Mouse (Mus musculus): ENCODE results near the gene Slpi. TPM values are rescaled to one million over a fixed set of nuclear protein-coding genes. Genes with fewer than 3 reads are reported as not detected.

Gene Slpi
- polyA plus RNA-seq, 1 experiment from 2014 or later = not detected

DNA sequence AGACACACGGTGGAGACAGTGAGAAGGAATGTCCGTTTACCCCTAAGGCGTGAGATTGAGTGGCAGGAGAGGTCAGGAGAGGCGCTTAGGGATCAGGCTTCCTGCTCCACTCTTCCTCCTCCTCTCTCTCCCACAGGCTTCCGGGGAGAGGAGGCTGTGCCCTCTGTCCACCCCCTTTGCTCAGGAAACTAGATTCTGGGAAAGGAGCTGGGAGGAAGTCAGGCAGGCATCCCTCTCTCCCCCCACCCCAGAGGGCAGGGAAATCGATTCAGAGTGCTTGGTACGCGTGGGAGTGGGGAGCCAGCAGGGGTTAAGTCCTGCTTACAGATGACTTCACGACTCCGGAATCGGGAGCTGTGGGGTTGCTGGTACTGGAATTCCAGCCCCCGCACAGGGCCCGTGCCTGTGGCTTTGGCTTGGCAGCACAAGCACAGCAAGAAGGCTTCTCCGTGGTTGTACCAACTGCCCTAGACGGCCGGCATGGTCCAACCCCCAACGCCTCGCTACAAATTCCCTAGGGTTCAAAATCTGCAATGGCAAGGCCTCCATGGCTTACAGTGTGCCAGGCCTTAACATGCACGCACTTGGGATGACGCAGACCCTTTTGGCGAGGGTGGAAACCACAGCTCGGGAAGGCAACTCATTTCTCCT lies 43.8 kb upstream of the Slpi start:
- no peaks in the 10 kb centered on the region for H3K4me1 ChIP-seq (ENCODE audit: control insufficient read depth, insufficient read depth, low read length)
- WGBS = 46% methylated on average over 22 of the region's 22 CpGs
- H3K4me2 ChIP-seq (ENCODE audit: low read depth, low read length) = no peak overlapping the region
- H3K9ac ChIP-seq (replicated peaks; ENCODE audit: low read depth, low read length) = no peak overlapping the region
- no peaks in the 10 kb centered on the region for H3K27me3 ChIP-seq (ENCODE audit: control insufficient read depth, insufficient read depth, low read length)
- H3K4me3 ChIP-seq (ENCODE audit: low read depth, low read length) = no peak overlapping the region
- no peak for ATAC-seq (ENCODE audit: low read depth)
- H3K9me3 ChIP-seq (ENCODE audit: control insufficient read depth, low read length) = no peaks in the 10 kb centered on the region
- H3K36me3 ChIP-seq (ENCODE audit: control insufficient read depth, insufficient read depth, low read length) = no peaks in the 10 kb centered on the region
- H3K27ac ChIP-seq (ENCODE audit: low read depth, low read length) = no peak overlapping the region

DNA sequence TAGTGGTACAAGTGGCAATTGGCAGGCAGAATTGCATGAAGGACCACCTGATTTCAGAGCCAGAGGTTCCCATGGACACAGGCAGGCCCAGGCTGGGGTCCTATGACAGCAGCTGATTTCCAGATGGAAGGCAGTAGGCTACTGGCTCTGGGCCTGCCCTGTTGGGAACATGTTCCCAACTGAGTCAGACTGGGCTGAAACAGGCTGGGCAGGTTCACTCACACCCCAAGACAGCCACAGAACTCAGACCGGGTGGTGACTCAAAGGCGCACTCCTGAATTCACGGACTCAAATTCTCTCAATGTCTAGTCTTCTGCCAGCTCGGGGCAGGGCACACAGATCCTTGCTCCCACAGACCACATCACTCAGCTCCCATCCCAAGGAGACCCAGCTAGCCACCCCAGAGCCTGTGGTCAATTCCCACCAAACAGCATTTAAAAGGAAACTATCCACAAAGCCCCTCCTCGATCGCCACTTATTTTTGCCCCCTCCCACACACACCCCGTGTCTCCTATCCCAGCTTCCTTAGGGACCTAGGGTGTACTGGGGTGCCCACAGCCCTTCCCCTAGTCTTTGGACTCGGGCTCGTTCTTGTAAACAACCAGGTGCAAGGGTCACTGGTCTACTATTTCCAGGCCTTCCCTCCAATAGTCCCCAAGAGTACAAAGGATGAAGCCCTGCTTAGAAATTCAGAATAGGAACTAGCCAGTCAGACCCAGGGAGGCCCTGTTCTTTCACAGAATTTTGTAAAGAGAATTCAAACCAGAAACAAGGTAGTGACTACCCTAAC lies 43.0 kb upstream of the Slpi start:
- 67% methylated on average over 9 of the region's 9 CpGs for WGBS

DNA sequence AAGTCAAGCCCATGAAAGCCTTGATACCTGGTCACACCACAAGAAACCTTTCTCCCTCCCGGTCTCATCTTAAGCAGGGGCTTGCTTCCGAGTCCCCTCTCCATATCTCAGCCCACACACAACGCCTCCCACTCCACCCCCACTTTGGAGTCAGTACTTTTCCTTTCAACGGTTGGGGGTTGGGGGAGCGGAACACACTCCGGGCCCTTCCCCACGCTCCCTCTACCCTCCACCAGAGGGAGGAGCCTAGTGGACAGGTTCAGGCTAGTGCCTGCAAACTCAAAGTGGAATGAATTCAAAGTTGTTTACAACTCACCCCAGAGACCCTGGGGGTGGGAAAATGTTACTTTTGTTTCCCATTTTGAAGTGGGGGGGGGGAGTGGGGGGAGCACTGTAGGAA lies 41.8 kb upstream of the Slpi start:
- Histone ChIP-seq H3K27ac (ENCODE audit: low read depth, low read length) (no peak overlapping the region), H3K4me2 (ENCODE audit: low read depth, low read length) (no peak overlapping the region), H3K9ac (replicated peaks; ENCODE audit: low read depth, low read length) (no peak overlapping the region), H3K27me3 (ENCODE audit: control insufficient read depth, insufficient read depth, low read length) (no peaks in the 10 kb centered on the region), H3K4me3 (ENCODE audit: low read depth, low read length) (no peak overlapping the region), H3K4me1 (ENCODE audit: control insufficient read depth, insufficient read depth, low read length) (no peaks in the 10 kb centered on the region), H3K36me3 (ENCODE audit: control insufficient read depth, insufficient read depth, low read length) (no peaks in the 10 kb centered on the region), H3K9me3 (ENCODE audit: control insufficient read depth, low read length) (no peaks in the 10 kb centered on the region)
- ATAC-seq (ENCODE audit: low read depth) = no peak
- 21% methylated on average over 7 of the region's 7 CpGs for WGBS

More for the DNA sequence above, 43.0 kb upstream of the Slpi start:
- Histone ChIP-seq H3K4me2 (ENCODE audit: low read depth, low read length) (no peak overlapping the region), H3K9ac (replicated peaks; ENCODE audit: low read depth, low read length) (no peak overlapping the region), H3K36me3 (ENCODE audit: control insufficient read depth, insufficient read depth, low read length) (no peaks in the 10 kb centered on the region), H3K9me3 (ENCODE audit: control insufficient read depth, low read length) (no peaks in the 10 kb centered on the region), H3K4me1 (ENCODE audit: control insufficient read depth, insufficient read depth, low read length) (no peaks in the 10 kb centered on the region), H3K4me3 (ENCODE audit: low read depth, low read length) (no peak overlapping the region), H3K27ac (ENCODE audit: low read depth, low read length) (no peak overlapping the region), H3K27me3 (ENCODE audit: control insufficient read depth, insufficient read depth, low read length) (no peaks in the 10 kb centered on the region)
- ATAC-seq (ENCODE audit: low read depth) = no peak

DNA sequence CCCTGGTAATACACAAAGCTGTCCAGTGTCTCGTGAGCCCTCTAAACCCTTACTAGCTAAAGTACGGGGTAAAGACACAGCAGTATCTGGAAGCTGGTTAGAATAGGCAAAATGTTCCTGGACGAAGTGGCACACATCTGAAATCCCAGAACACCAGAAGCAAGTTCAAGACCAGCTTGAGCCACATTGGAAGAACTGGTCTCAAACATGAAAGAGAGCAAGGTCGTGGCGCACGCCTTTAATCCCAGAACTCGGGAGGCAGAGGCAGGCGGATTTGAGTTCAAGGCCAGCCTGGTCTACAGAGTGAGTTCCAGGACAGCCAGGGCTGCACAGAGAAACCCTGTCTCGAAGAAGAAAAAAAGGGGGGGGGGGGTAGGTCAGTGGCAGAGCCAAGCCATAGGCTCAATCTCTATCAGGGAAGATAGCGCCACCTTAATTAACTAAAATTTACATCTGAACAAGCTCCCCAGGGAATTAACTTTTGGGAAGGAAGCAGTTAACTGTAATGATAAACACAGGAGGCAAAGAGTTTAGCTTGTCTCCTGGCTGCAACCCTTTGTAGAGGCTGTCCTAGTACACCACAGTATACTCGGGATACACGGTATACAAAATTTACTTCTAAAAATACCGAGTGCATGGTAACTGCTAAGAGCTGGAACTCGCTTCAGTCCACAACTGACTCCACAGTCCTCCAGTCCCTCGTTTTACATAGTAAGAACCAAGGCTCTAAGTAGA lies 41.2 kb upstream of the Slpi start:
- whole genome bisulfite sequencing = 37% methylated on average over 15 of the region's 15 CpGs
- Histone ChIP-seq H3K27ac (ENCODE audit: low read depth, low read length) (no peak overlapping the region), H3K9ac (replicated peaks; ENCODE audit: low read depth, low read length) (no peak overlapping the region), H3K27me3 (ENCODE audit: control insufficient read depth, insufficient read depth, low read length) (no peaks in the 10 kb centered on the region), H3K4me2 (ENCODE audit: low read depth, low read length) (no peak overlapping the region), H3K4me3 (ENCODE audit: low read depth, low read length) (no peak overlapping the region), H3K9me3 (ENCODE audit: control insufficient read depth, low read length) (no peaks in the 10 kb centered on the region), H3K36me3 (ENCODE audit: control insufficient read depth, insufficient read depth, low read length) (no peaks in the 10 kb centered on the region), H3K4me1 (ENCODE audit: control insufficient read depth, insufficient read depth, low read length) (no peaks in the 10 kb centered on the region)
- ATAC-seq (ENCODE audit: low read depth) = no peak

DNA sequence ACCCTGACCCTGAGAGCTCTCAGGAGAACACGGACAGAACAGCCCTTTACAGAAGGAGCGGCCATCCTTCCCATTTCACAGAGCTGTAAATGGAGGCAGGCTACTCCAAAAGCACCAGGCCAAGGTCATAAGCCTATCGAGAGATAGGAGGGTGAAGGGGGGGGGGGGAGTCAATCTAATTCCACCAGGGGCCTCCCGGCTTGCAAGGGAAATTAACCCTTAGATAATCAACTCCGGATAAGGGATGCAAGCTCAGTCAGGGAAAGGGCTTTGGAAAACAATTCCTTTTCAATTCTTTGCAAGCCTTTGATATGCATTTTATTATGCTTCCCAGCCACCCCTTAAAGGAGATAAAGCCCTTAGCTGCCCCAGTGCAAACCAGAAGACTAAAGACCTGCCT lies 39.6 kb upstream of the Slpi start:
- H3K27ac ChIP-seq (ENCODE audit: low read depth, low read length) = no peak overlapping the region

DNA sequence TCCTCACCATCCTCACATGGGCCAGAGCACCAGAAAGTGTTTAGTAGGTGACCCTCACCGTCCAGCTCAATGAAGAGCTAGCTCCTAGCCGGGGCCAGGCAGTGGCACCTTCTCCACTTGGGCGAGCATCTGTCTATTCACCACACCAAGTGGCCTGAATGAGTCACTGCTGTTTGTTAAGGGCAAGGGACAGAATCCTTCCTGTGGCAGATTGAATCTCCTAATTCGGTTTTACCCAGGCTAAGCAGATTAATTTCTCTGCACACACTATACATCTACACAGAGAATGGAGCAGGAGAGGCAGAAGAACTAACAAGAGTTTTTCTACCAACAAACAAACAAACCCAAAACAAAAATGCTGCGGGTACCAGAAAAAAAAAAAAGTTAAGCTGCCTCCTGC lies 38.1 kb upstream of the Slpi start:
- Histone ChIP-seq H3K9ac (replicated peaks; ENCODE audit: low read depth, low read length) (no peak overlapping the region), H3K36me3 (ENCODE audit: control insufficient read depth, insufficient read depth, low read length) (no peaks in the 10 kb centered on the region), H3K4me3 (ENCODE audit: low read depth, low read length) (no peak overlapping the region), H3K4me2 (ENCODE audit: low read depth, low read length) (no peak overlapping the region), H3K27me3 (ENCODE audit: control insufficient read depth, insufficient read depth, low read length) (no peaks in the 10 kb centered on the region), H3K27ac (ENCODE audit: low read depth, low read length) (no peak overlapping the region), H3K4me1 (ENCODE audit: control insufficient read depth, insufficient read depth, low read length) (no peaks in the 10 kb centered on the region), H3K9me3 (ENCODE audit: control insufficient read depth, low read length) (no peaks in the 10 kb centered on the region)
- WGBS = 88% methylated on average over 5 of the region's 5 CpGs
- no peak for ATAC-seq (ENCODE audit: low read depth)

More for the DNA sequence above, 39.6 kb upstream of the Slpi start:
- 24% methylated on average over 5 of the region's 5 CpGs for WGBS
- no peaks in the 10 kb centered on the region for H3K9me3 ChIP-seq (ENCODE audit: control insufficient read depth, low read length)
- no peak overlapping the region for H3K9ac ChIP-seq (replicated peaks; ENCODE audit: low read depth, low read length)
- H3K36me3 ChIP-seq (ENCODE audit: control insufficient read depth, insufficient read depth, low read length) = no peaks in the 10 kb centered on the region
- H3K4me1 ChIP-seq (ENCODE audit: control insufficient read depth, insufficient read depth, low read length) = no peaks in the 10 kb centered on the region
- no peaks in the 10 kb centered on the region for H3K27me3 ChIP-seq (ENCODE audit: control insufficient read depth, insufficient read depth, low read length)
- H3K4me3 ChIP-seq (ENCODE audit: low read depth, low read length) = no peak overlapping the region
- ATAC-seq (ENCODE audit: low read depth) = no peak
- H3K4me2 ChIP-seq (ENCODE audit: low read depth, low read length) = no peak overlapping the region

DNA sequence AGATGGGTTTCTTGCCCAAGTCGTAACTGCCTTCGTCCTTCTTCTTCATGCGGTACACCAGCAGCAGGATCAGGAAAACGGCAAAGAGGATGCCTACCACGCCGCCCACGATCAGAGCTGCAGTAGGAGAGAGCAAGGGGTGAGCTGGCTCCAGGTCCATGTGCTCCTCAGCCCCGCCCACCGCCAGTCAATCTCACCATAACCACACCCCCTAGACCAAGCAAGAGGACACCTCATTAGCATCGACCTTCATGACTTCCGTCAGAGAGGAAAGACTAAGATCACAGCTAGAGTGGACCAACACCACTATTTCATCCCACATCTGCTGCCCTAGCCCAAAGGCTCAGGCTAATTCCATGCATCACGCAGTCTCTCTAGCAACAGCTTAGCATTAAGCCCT lies 37.2 kb upstream of the Slpi start:
- Histone ChIP-seq H3K36me3 (ENCODE audit: control insufficient read depth, insufficient read depth, low read length) (no peaks in the 10 kb centered on the region), H3K9me3 (ENCODE audit: control insufficient read depth, low read length) (no peaks in the 10 kb centered on the region)

DNA sequence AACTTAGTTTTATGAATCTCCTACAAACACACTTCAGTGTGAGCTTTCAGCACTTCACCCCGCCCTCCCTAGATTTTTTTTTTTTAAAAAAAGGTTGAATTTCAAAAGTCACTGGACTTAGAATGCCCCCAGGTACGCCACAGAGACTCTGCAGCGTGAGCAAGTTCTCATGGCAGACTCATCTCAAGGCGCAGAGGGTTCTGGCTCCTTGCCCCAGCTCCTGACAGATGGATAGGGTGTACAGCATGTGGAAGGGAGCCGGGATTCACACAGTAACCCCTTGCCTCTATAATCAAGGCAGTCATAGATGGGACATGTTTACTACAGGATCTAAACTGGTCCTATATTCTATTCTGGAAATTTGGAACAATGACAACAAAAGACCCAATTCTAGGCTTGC lies 36.5 kb upstream of the Slpi start:
- no peak overlapping the region for H3K27ac ChIP-seq (ENCODE audit: low read depth, low read length)

More for the DNA sequence above, 37.2 kb upstream of the Slpi start:
- Histone ChIP-seq H3K4me3 (ENCODE audit: low read depth, low read length) (no peak overlapping the region), H3K27me3 (ENCODE audit: control insufficient read depth, insufficient read depth, low read length) (no peaks in the 10 kb centered on the region), H3K4me2 (ENCODE audit: low read depth, low read length) (no peak overlapping the region), H3K9ac (replicated peaks; ENCODE audit: low read depth, low read length) (no peak overlapping the region), H3K27ac (ENCODE audit: low read depth, low read length) (no peak overlapping the region), H3K4me1 (ENCODE audit: control insufficient read depth, insufficient read depth, low read length) (no peaks in the 10 kb centered on the region)
- no peak for ATAC-seq (ENCODE audit: low read depth)
- 31% methylated on average over 12 of the region's 12 CpGs for WGBS

DNA sequence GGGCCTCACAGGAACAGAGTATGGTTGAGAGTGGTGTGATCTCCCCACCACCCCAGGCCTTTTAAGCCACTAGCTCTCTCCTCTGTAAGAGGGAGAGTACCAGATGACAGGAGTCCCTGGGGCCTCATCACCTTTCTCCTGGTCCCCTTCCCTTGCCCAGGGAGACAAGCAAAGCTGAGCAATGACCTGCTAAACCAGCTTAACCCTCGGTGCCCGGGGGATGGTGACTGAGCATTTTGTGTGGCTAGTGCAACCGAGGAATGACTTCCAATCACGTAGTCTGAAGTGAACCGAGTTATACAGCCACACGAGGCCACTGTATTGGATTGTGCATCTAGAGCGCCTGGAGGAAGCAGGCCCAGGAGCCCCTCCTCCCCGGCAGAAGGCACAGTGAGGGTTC lies 35.5 kb upstream of the Slpi start:
- Histone ChIP-seq H3K4me2 (ENCODE audit: low read depth, low read length) (no peak overlapping the region), H3K9ac (replicated peaks; ENCODE audit: low read depth, low read length) (no peak overlapping the region), H3K27me3 (ENCODE audit: control insufficient read depth, insufficient read depth, low read length) (no peaks in the 10 kb centered on the region), H3K9me3 (ENCODE audit: control insufficient read depth, low read length) (no peaks in the 10 kb centered on the region), H3K4me1 (ENCODE audit: control insufficient read depth, insufficient read depth, low read length) (no peaks in the 10 kb centered on the region), H3K4me3 (ENCODE audit: low read depth, low read length) (no peak overlapping the region), H3K36me3 (ENCODE audit: control insufficient read depth, insufficient read depth, low read length) (no peaks in the 10 kb centered on the region), H3K27ac (ENCODE audit: low read depth, low read length) (no peak overlapping the region)
- no peak for ATAC-seq (ENCODE audit: low read depth)
- 86% methylated on average over 8 of the region's 8 CpGs for WGBS

More for the DNA sequence above, 36.5 kb upstream of the Slpi start:
- ATAC-seq (ENCODE audit: low read depth) = no peak
- WGBS = 89% methylated on average over 5 of the region's 5 CpGs
- Histone ChIP-seq H3K27me3 (ENCODE audit: control insufficient read depth, insufficient read depth, low read length) (no peaks in the 10 kb centered on the region), H3K9ac (replicated peaks; ENCODE audit: low read depth, low read length) (no peak overlapping the region), H3K4me2 (ENCODE audit: low read depth, low read length) (no peak overlapping the region), H3K4me1 (ENCODE audit: control insufficient read depth, insufficient read depth, low read length) (no peaks in the 10 kb centered on the region), H3K9me3 (ENCODE audit: control insufficient read depth, low read length) (no peaks in the 10 kb centered on the region), H3K36me3 (ENCODE audit: control insufficient read depth, insufficient read depth, low read length) (no peaks in the 10 kb centered on the region), H3K4me3 (ENCODE audit: low read depth, low read length) (no peak overlapping the region)
